19 mouse cellular contexts compared by ENCODE assay signal in the genomic region with DNA sequence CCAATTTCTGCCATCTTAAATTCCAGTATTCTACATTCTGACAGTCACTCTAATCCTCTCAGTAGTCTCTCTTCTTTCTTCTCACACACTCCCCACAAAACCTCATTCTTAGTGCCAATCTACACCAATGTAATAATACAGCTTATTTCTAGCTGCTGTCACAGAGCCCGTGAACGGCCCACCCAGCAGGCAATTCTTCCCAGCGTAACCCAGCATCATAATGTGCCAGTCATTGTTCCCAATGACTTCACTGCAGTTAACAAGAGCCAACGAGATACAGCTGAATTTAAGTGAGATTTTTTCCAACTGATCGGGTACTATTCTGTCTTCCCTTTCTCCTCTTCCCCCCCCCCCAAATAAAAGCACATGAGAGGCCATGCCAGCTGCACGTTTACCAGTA.
DNase-seq lines count a peak whose midpoint lies in the region; ATAC-seq and TF ChIP-seq lines count a peak whose summit lies in the region.
"Had no signal": no experiment of that assay in that cellular context is flagged by ENCODE, and none has a peak within 500 bp of the region (broad histone marks: within the 10 kb centered on the region; RNA-seq: fewer than 3 reads in every experiment).

No protein-coding gene starts in this region.

- H3K4me1 ChIP-seq in forebrain, embryonic 14.5 days (ENCODE audit: control insufficient read depth, insufficient read depth, low read length), result no peaks in the 10 kb centered on the region
- H3K4me1 ChIP-seq in forebrain, embryonic 15.5 days, result 0 out of 2 replicates have a peak, but pooled peaks cover 2% of the 10 kb centered on the region
- H3K4me1 ChIP-seq in hindbrain, postnatal 0 days (ENCODE audit: insufficient read depth, low read length), result 0 out of 2 replicates have a peak, but pooled peaks cover 2% of the 10 kb centered on the region
- H3K4me1 ChIP-seq in hindbrain, embryonic 12.5 days, result no peaks in the 10 kb centered on the region

- peak; percentile 22 for DNase-seq in forebrain, embryonic 14.5 days (ENCODE audit: low spot score)
- peak; percentile 24 for DNase-seq in heart, adult 11 months
- DNase-seq in heart, postnatal 4 days, result no peak
- peak; percentile 15 for DNase-seq in hindbrain, postnatal 0 days (ENCODE audit: low spot score)
- DNase-seq: adrenal gland, adult 2 months; adrenal gland, postnatal 10 days; adrenal gland, postnatal 25 days; cerebellum, adult 11-12 months; cerebellum, adult 2 months; cerebellum, adult 9-10 months; cerebellum, postnatal 10 days; cerebellum, postnatal 25 days; embryo, embryonic 11 days had no signal

- no peak overlapping the region for H3K9ac ChIP-seq in forebrain, embryonic 14.5 days (ENCODE audit: low read length)
- no peak overlapping the region for H3K9ac ChIP-seq in forebrain, embryonic 15.5 days (replicated peaks)
- no peak overlapping the region for H3K9ac ChIP-seq in hindbrain, postnatal 0 days (replicated peaks; ENCODE audit: low read length)
- H3K9ac ChIP-seq in hindbrain, embryonic 12.5 days, result no peak overlapping the region
- H3K9ac ChIP-seq: embryonic facial prominence, embryonic 12.5 days had no signal

- WGBS in forebrain, embryonic 14.5 days, result 20% methylated on average over 6 of the region's 6 CpGs
- 19% methylated on average over 6 of the region's 6 CpGs for WGBS in forebrain, embryonic 15.5 days
- 38% methylated on average over 6 of the region's 6 CpGs for WGBS in hindbrain, postnatal 0 days
- 61% methylated on average over 6 of the region's 6 CpGs for WGBS in hindbrain, embryonic 12.5 days

- H3K27ac ChIP-seq in forebrain, embryonic 14.5 days (ENCODE audit: low read depth, low read length), result no peak overlapping the region
- H3K27ac ChIP-seq in forebrain, embryonic 15.5 days (replicated peaks), result no peak overlapping the region
- no peak overlapping the region for H3K27ac ChIP-seq in hindbrain, postnatal 0 days
- no peak overlapping the region for H3K27ac ChIP-seq in hindbrain, embryonic 12.5 days
- H3K27ac ChIP-seq: embryonic facial prominence, embryonic 10.5 days; embryonic facial prominence, embryonic 12.5 days had no signal

- no peak for ATAC-seq in forebrain, embryonic 14.5 days
- ATAC-seq in forebrain, embryonic 15.5 days (replicated peaks), result no peak
- no peak for ATAC-seq in hindbrain, postnatal 0 days
- no peak for ATAC-seq in hindbrain, embryonic 12.5 days (ENCODE audit: low FRiP score)
- no peak for ATAC-seq in monocyte, adult 5-6 weeks (replicated peaks; ENCODE audit: insufficient number of reproducible peaks, low FRiP score, low TSS enrichment, poor library complexity, severe bottlenecking)
- ATAC-seq: forebrain, embryonic 16.5 days had no signal

- no peaks in the 10 kb centered on the region for H3K36me3 ChIP-seq in forebrain, embryonic 14.5 days (ENCODE audit: control insufficient read depth, insufficient read depth, low read length)
- no peaks in the 10 kb centered on the region for H3K36me3 ChIP-seq in forebrain, embryonic 15.5 days
- H3K36me3 ChIP-seq in hindbrain, postnatal 0 days (ENCODE audit: insufficient read depth, low read length), result no peaks in the 10 kb centered on the region
- H3K36me3 ChIP-seq in hindbrain, embryonic 12.5 days, result no peaks in the 10 kb centered on the region
- H3K36me3 ChIP-seq: embryonic facial prominence, embryonic 10.5 days; embryonic facial prominence, embryonic 12.5 days had no signal

- H3K9me3 ChIP-seq in forebrain, embryonic 14.5 days (replicated peaks; ENCODE audit: control insufficient read depth, low read length), result no peaks in the 10 kb centered on the region
- H3K9me3 ChIP-seq in forebrain, embryonic 15.5 days, result no peaks in the 10 kb centered on the region
- no peaks in the 10 kb centered on the region for H3K9me3 ChIP-seq in hindbrain, postnatal 0 days (ENCODE audit: low read length)
- H3K9me3 ChIP-seq in hindbrain, embryonic 12.5 days (replicated peaks), result no peaks in the 10 kb centered on the region
- H3K9me3 ChIP-seq: embryonic facial prominence, embryonic 10.5 days; embryonic facial prominence, embryonic 12.5 days had no signal

- H3K4me3 ChIP-seq in forebrain, embryonic 14.5 days (ENCODE audit: low read depth, low read length), result no peak overlapping the region
- H3K4me3 ChIP-seq in forebrain, embryonic 15.5 days, result no peak overlapping the region
- no peak overlapping the region for H3K4me3 ChIP-seq in hindbrain, postnatal 0 days (ENCODE audit: low read length)
- H3K4me3 ChIP-seq in hindbrain, embryonic 12.5 days, result no peak overlapping the region
- H3K4me3 ChIP-seq: embryonic facial prominence, embryonic 10.5 days; embryonic facial prominence, embryonic 12.5 days had no signal

- H3K4me2 ChIP-seq in forebrain, embryonic 14.5 days (ENCODE audit: low read length), result no peak overlapping the region
- H3K4me2 ChIP-seq in forebrain, embryonic 15.5 days (replicated peaks), result no peak overlapping the region
- H3K4me2 ChIP-seq in hindbrain, postnatal 0 days (ENCODE audit: low read depth, low read length), result no peak overlapping the region
- H3K4me2 ChIP-seq in hindbrain, embryonic 12.5 days (replicated peaks), result no peak overlapping the region
- H3K4me2 ChIP-seq: embryonic facial prominence, embryonic 12.5 days had no signal

- no peak for TF ChIP-seq CTCF in hindbrain, postnatal 0 days (IDR thresholded peaks at IDR 0.05; ENCODE audit: low read depth)

- H3K27me3 ChIP-seq in forebrain, embryonic 14.5 days (replicated peaks; ENCODE audit: control insufficient read depth, insufficient read depth, low read length), result no peaks in the 10 kb centered on the region; the same call in 1 of the 2 replicates
- H3K27me3 ChIP-seq in forebrain, embryonic 15.5 days, result peaks cover 24% of the 10 kb centered on the region
- no peaks in the 10 kb centered on the region for H3K27me3 ChIP-seq in hindbrain, postnatal 0 days (ENCODE audit: insufficient read depth, low read length)
- H3K27me3 ChIP-seq in hindbrain, embryonic 12.5 days, result no peaks in the 10 kb centered on the region
- H3K27me3 ChIP-seq: embryonic facial prominence, embryonic 12.5 days had no signal
